Mouse (Mus musculus): ENCODE results near the gene Scn11a.

DNA sequence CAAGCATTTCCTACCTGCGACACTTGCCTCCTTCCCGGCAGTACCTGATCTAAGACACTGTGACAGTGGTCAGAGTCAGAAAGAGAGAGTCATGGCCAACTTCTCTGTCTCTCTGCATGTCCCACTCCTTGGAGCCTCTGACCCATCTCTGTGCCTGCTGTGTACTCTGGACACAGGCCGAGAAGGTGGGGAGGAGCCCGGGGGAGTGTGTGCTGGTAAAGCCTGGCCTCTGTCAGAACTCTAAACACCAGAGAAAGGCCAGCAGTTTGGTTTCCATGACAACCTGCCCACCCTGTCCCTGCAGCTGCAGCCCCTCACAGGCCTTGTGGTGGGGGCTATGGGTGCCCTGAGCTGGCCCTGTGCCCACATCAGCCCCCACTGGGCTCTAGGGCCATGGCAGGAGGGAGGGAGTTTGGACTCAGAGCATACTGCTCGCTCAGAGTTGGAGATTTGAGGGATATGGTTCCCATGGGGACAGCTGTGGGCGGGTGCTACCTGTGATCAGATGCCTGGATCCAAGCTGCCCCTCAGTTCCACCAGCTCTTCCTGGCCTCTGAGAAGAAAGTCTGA lies 99.9 kb downstream of the Scn11a start:
- TF ChIP-seq CTCF (conservative IDR thresholded peaks at IDR 0.05; ENCODE audit: insufficient read depth, insufficient read length, low read depth, low read length) (no peak), POLR2A (IDR thresholded peaks at IDR 0.05; ENCODE audit: low read depth, low read length) (no peak)
